Mouse (Mus musculus) heart, embryonic 14.5 days (tissue): ENCODE results near the gene Ttc7b. TPM values are rescaled to one million over a fixed set of nuclear protein-coding genes. Genes with fewer than 3 reads are reported as not detected.

Experiments
- ATAC-seq: fragments of 200-750 bp; cut with Nextera tagmentation; 2 replicates; pipeline ENCODE4 v1.8.0; 2017; ENCODE audit warnings: low read depth, moderate TSS enrichment; ENCODE audit not compliant: insufficient number of reproducible peaks, insufficient read depth, low FRiP score
- H3K27ac ChIP-seq, 2 experiments: fragments of 200-500 bp in 1 of 2; fragments of 300-500 bp in 1 of 2; sonication (generic) in 1 of 2; replicated peaks in 1 of 2; 2 replicates each; pipeline ENCODE4 v1.5.1; 2012 to 2014; ENCODE audit warnings: low read depth in 2 of 2, low read length in 2 of 2, control low read depth in 1 of 2, mild to moderate bottlenecking in 1 of 2, mixed read lengths in 1 of 2; ENCODE audit not compliant: control insufficient read depth in 1 of 2, insufficient read depth in 1 of 2
- H3K27me3 ChIP-seq: fragments of 300-500 bp; sonication (generic); 2 replicates; pipeline ENCODE4 v1.6.1; 2014; ENCODE audit warnings: mild to moderate bottlenecking, low read length, control low read depth; ENCODE audit not compliant: control insufficient read depth, insufficient read depth
- H3K36me3 ChIP-seq: fragments of 300-500 bp; sonication (generic); 2 replicates; pipeline ENCODE4 v1.6.1; 2014; ENCODE audit warnings: mild to moderate bottlenecking, control low read depth, low read length, mixed read lengths; ENCODE audit not compliant: control insufficient read depth, insufficient read depth
- H3K4me1 ChIP-seq, 2 experiments: fragments of 200-500 bp in 1 of 2; fragments of 300-500 bp in 1 of 2; sonication (generic) in 1 of 2; 2 replicates each; pipeline ENCODE4 v1.6.1; 2012 to 2014; ENCODE audit warnings: low read length in 2 of 2, control low read depth in 1 of 2, mixed read lengths in 1 of 2; ENCODE audit not compliant: control insufficient read depth in 2 of 2, insufficient read depth in 2 of 2
- H3K4me2 ChIP-seq: fragments of 300-500 bp; sonication (generic); 2 replicates; pipeline ENCODE4 v1.6.1; 2014; ENCODE audit warnings: mild to moderate bottlenecking, low read length
- H3K4me3 ChIP-seq, 2 experiments: fragments of 200-500 bp in 1 of 2; fragments of 300-500 bp in 1 of 2; sonication (generic) in 1 of 2; 2 replicates each; pipeline ENCODE4 v1.5.1; 2012 to 2014; ENCODE audit warnings: low read length in 2 of 2, mild to moderate bottlenecking in 2 of 2, control low read depth in 1 of 2, low read depth in 1 of 2, moderate library complexity in 1 of 2; ENCODE audit not compliant: control insufficient read depth in 1 of 2, insufficient read depth in 1 of 2
- H3K9ac ChIP-seq: fragments of 300-500 bp; sonication (generic); 2 replicates; pipeline ENCODE4 v1.6.1; 2014; ENCODE audit warnings: mild to moderate bottlenecking, low read length
- H3K9me3 ChIP-seq: fragments of 300-500 bp; sonication (generic); 2 replicates; pipeline ENCODE4 v1.6.1; 2016; ENCODE audit warnings: low read length, control low read depth; ENCODE audit not compliant: control insufficient read depth
- WGBS: fragments of 180-500 bp; shearing (Covaris S2); extraction: QIAGEN DNeasy Blood & Tissue Kit; methylation state at CpG from one replicate; pipeline ENCODE4 v1.1.7; 2014; 5-methylcytosine and 5-hydroxymethylcytosine counted together
- polyA plus RNA-seq: library from polyadenylated mRNA; unstranded; fragments of >200 nt; fragmentation: Nextera tagmentation; extraction: Ambion mirVana; gene quantifications from 2 replicates; pipeline ENCODE4 v1.2.1, GENCODE M21; 2014

Ttc7b gene
- polyA plus RNA-seq, 1 experiment from 2014 or later: 16.5 TPM

DNA sequence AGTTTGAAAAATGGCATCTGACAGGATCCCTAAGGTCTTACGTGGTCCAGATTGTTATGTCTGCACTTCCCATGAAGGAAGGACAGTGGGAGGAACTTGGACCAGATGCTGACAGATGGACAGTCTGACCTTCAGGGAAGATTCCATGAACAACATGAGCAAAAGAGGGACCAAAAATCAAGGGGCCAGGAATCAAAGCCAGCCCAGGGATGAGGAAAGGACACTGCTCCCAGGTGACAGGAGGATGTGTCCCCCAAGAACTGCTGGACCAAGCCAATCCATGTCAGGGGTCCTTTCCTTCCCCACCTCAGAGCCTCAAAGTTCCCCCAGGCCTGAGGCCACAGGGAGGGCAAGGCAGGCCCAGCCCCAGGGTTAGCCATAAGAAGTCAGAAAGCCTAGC is 6.0 kb downstream of the Ttc7b start:
- Histone ChIP-seq H3K27me3 (no peaks in the 10 kb centered on the region), H3K4me1 (peaks cover 22 to 45% of the 10 kb centered on the region in 2 experiments), H3K36me3 (0 out of 2 replicates have a peak, but pooled peaks cover 11% of the 10 kb centered on the region), H3K9me3 (0 out of 2 replicates have a peak, but pooled peaks cover 7% of the 10 kb centered on the region), H3K4me3 (no peak overlapping the region), H3K9ac (no peak overlapping the region), H3K27ac (no peak overlapping the region), H3K4me2 (no peak overlapping the region)
- WGBS: 75% methylated on average over 1 of the region's 1 CpGs
- ATAC-seq: no peak

DNA sequence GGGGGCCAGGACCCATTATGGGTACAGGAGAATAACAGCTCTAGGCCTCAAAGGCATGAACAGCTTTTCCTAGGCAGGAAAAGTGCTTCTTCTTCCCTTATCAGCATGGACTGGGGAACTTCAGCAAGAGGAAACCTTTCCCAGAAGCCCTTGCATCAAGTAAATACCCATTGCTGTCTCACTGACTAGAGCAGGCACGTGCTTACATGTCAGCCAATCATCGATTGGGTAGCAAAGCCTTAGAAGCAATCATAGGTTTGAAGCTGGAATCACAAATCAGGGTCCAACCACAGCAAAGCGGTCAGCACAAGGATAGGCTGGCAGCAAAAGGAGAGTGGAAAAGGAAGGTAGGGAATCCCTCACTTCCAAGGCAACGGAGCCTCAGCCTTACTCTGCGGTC is 7.5 kb downstream of the Ttc7b start:
- peak overlapping the region; percentile 10 to 35; a peak in 3 of 4 replicates for H3K27ac ChIP-seq
- H3K27me3 ChIP-seq: no peaks in the 10 kb centered on the region
- H3K4me3 ChIP-seq: no peak overlapping the region
- peak overlapping the region; percentile 4; the same call in 1 of the 2 replicates for H3K9ac ChIP-seq
- H3K4me1 ChIP-seq: peaks cover 10 to 34% of the 10 kb centered on the region in 2 experiments
- 0 out of 2 replicates have a peak, but pooled peaks cover 7% of the 10 kb centered on the region for H3K9me3 ChIP-seq
- no peak for ATAC-seq
- 0 out of 2 replicates have a peak, but pooled peaks cover 11% of the 10 kb centered on the region for H3K36me3 ChIP-seq
- 76% methylated on average over 5 of the region's 5 CpGs for WGBS
- H3K4me2 ChIP-seq: no peak overlapping the region

DNA sequence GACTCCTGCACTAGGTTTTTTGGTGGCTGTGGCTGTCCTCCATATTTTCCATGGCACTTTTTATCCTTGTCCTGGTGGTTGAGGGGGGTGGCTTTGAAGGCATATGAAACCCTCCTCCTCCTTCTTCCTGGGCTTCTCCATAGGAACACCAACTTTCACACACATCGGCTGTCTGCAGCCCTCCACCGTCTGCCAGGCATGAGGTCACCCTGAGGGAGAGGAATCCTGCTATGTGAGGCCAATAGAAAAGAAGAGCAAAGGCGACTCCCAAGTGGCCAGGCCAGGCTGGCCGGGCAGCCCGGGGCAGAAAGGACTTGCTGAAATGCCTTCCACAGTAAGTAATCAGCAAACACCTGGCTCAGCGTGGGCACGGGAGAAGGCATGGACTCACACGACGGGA is 8.0 kb downstream of the Ttc7b start:
- no peak overlapping the region for H3K4me2 ChIP-seq
- peaks cover 8 to 29% of the 10 kb centered on the region in 2 experiments for H3K4me1 ChIP-seq
- 0 out of 2 replicates have a peak, but pooled peaks cover 7% of the 10 kb centered on the region for H3K9me3 ChIP-seq
- peak overlapping the region; percentile 10 to 35; a peak in 3 of 4 replicates for H3K27ac ChIP-seq
- H3K27me3 ChIP-seq: no peaks in the 10 kb centered on the region
- H3K36me3 ChIP-seq: 0 out of 2 replicates have a peak, but pooled peaks cover 11% of the 10 kb centered on the region
- H3K4me3 ChIP-seq: no peak overlapping the region
- no peak for ATAC-seq
- 35% methylated on average over 9 of the region's 9 CpGs for WGBS
- peak overlapping the region; percentile 4; the same call in 1 of the 2 replicates for H3K9ac ChIP-seq

DNA sequence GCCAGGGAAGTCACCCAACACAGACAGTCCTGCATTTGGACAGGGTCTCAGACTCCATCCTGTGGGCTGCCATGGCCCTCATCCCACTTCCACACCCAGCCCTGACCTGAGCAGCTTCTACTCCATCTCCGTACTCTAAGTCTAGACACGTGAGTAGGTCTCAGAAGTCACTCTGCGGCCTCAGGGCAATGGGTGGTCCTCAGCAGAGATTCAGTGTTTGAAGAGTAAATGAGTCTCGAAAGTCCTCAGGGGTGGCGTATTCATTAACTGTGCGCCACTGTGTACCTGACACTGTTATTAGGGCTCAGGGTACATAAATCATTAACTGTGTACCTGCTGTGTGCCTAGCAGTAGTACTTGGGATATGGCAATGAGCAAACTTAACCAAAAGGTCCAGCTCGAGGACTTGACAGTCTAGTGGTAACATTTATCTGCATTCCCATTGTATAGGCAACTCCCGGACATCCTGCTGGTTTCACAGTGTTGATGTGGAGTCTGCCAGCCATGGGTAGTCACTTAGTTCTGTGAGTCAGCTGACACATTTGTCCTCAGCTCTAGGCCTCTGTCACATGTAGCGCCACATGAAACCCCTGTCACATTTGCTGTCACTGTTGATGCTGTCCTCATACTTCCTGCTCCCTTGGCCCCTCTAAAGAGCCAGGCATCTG is 10.9 kb downstream of the Ttc7b start:
- Histone ChIP-seq H3K36me3 (0 out of 2 replicates have a peak, but pooled peaks cover 7% of the 10 kb centered on the region), H3K4me2 (no peak overlapping the region), H3K9ac (no peak overlapping the region), H3K4me3 (no peak overlapping the region), H3K4me1 (peaks cover 8 to 19% of the 10 kb centered on the region in 2 experiments), H3K27ac (peak overlapping the region in 1 of 2 experiments; percentile 39; a peak in 1 of 4 replicates), H3K27me3 (no peaks in the 10 kb centered on the region), H3K9me3 (0 out of 2 replicates have a peak, but pooled peaks cover 7% of the 10 kb centered on the region)
- 76% methylated on average over 9 of the region's 9 CpGs for WGBS
- no peak for ATAC-seq

DNA sequence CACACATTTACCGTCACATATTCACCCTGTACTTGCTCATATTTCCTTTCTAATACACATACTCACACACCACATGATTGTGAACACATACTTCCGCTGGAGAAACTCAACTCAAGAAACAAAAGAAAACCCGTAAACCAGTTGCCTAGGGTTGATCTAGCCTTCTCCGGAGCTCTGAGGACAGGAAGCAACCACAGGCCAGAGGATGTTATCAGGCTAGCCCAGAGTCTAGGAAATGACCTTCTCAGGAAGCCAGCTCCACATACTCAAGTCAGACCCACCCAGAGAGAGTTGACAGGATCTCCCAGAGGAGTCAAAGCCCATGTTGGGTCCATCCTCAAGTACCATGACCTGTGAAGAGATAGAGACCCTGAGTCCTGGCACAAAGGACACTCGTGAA is 12.0 kb downstream of the Ttc7b start:
- no peak overlapping the region for H3K27ac ChIP-seq
- no peak for ATAC-seq
- no peak overlapping the region for H3K4me3 ChIP-seq
- H3K4me1 ChIP-seq: peaks cover 10 to 25% of the 10 kb centered on the region in 2 experiments
- H3K27me3 ChIP-seq: no peaks in the 10 kb centered on the region
- H3K4me2 ChIP-seq: no peak overlapping the region
- H3K36me3 ChIP-seq: 0 out of 2 replicates have a peak, but pooled peaks cover 7% of the 10 kb centered on the region
- no peak overlapping the region for H3K9ac ChIP-seq
- 65% methylated on average over 5 of the region's 5 CpGs for WGBS
- H3K9me3 ChIP-seq: 0 out of 2 replicates have a peak, but pooled peaks cover 7% of the 10 kb centered on the region

DNA sequence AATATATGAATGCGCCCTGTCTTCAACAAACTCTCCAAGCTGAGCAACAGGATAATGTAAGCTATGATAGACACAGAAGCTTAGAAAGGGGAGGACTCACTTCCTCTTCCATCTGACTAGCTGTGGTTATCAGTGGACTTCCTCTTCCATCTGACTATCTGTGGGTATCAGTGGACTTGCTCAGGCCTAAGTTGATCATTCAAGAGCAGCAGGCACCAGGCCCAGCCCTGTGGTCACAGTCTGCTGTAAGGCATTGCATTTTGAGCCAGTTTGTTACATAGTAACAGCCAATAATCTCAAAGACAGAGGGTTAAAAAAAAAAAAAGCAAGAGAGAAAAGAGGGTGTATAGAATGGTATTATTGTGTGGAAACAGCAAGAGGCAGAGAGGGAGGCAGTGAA is 15.1 kb downstream of the Ttc7b start:
- no peak overlapping the region for H3K27ac ChIP-seq
- WGBS: 91% methylated on average over 1 of the region's 1 CpGs
- peaks cover 8 to 20% of the 10 kb centered on the region in 2 experiments for H3K4me1 ChIP-seq
- no peaks in the 10 kb centered on the region for H3K9me3 ChIP-seq
- H3K36me3 ChIP-seq: no peaks in the 10 kb centered on the region
- H3K4me3 ChIP-seq: no peak overlapping the region
- H3K9ac ChIP-seq: no peak overlapping the region
- no peak for ATAC-seq
- H3K27me3 ChIP-seq: no peaks in the 10 kb centered on the region
- H3K4me2 ChIP-seq: no peak overlapping the region

DNA sequence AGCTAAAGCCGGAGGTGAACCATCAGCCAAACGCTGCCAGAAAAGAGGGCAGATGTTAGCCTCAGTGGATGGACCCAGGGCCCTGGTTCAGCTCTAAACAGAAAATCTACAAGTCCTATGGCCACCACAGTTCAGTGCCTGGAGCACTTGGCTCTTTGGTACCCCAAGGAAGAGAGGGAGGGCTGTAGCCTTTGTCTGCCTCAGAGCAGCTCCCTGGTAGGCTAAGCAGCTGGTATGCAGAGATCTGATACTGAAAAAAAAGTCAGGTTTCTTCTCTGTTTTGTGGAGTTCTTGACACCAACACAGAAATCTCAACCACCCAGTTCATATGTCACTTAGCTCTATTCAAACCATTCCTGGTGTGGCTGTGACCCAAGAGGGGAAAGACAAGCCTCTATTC is 16.0 kb downstream of the Ttc7b start:
- H3K9me3 ChIP-seq: no peaks in the 10 kb centered on the region
- no peak for ATAC-seq
- no peaks in the 10 kb centered on the region for H3K27me3 ChIP-seq
- peaks cover 8 to 15% of the 10 kb centered on the region in 2 experiments for H3K4me1 ChIP-seq
- WGBS: 84% methylated on average over 2 of the region's 2 CpGs
- H3K27ac ChIP-seq: no peak overlapping the region
- no peak overlapping the region for H3K9ac ChIP-seq
- H3K36me3 ChIP-seq: peaks cover 5% of the 10 kb centered on the region
- H3K4me2 ChIP-seq: no peak overlapping the region
- no peak overlapping the region for H3K4me3 ChIP-seq
